Mouse (Mus musculus) testis, adult 10 weeks (tissue): ENCODE measurements around the gene Phox2b. TPM values are rescaled to one million over a fixed set of nuclear protein-coding genes. Genes with fewer than 3 reads are reported as not detected.

ENCODE experiments used
- polyA plus RNA-seq: library from polyadenylated mRNA; stranded (reverse); fragments of 350-450 nt; fragmentation: Illumina TruSeq; extraction: RNeasy Lipid Tissue Mini Kit (QIAGEN cat#74804); gene quantifications from one replicate; pipeline ENCODE4 v1.2.3, GENCODE M21; 2014; ENCODE audit warnings: low read depth, low replicate concordance

Phox2b gene
- not detected for polyA plus RNA-seq

GRCm38 (mm10) chr5:67098733-67099323 is at the start of gene Phox2b:
Gene Phox2b, minus strand, starts transcription at chr5:67099301.

Other genes with a start within 250 kb of the Phox2b start
- 55.9 TPM for gene Tmem33, start 161.3 kb upstream of the Phox2b start, polyA plus RNA-seq
- gene Slc30a9, start 207.7 kb upstream of the Phox2b start, polyA plus RNA-seq: 111 TPM